Mouse (Mus musculus) adrenal gland, postnatal 36 days (tissue): ENCODE measurements around the gene Tmed2. TPM values are rescaled to one million over a fixed set of nuclear protein-coding genes. Genes with fewer than 3 reads are reported as not detected.
"Not testable (repeated sequence)": the region's sequence is repeated elsewhere in the genome, so short reads cannot be mapped to it uniquely, and the experiment has no call there.

ENCODE experiments used
- DNase-seq, 2 experiments: peaks; one replicate each; pipeline ENCODE4 v3.0.0; 2021; ENCODE audit warnings: mixed read lengths in 1 of 2
- total RNA-seq, 2 experiments: library from RNA; stranded (reverse); gene quantifications; 2 replicates each; pipeline ENCODE4 v1.2.3; 2021

The Tmed2 gene
- total RNA-seq, 2 experiments from 2014 or later: 226 to 241 TPM

DNA sequence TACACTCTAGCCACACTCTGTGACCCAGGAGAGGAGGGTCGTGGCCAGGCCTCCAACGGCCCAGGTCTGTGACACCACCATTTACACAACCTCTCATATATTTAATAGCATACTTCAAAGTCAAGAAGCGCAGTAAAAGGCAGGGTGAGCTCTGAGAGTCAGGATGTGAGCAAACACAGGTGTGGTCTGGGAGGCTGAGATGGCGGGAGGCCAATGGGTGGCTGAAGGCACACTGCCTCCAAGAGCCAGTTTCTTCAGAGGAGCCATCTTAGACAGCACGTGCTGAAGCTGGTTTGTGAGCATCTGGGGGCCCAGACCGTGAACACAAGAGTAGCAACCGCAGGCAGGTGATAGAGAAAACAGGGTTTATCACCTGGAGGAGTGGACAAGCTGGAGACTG lies 35.0 kb downstream of the Tmed2 start:
- no peak for DNase-seq

DNA sequence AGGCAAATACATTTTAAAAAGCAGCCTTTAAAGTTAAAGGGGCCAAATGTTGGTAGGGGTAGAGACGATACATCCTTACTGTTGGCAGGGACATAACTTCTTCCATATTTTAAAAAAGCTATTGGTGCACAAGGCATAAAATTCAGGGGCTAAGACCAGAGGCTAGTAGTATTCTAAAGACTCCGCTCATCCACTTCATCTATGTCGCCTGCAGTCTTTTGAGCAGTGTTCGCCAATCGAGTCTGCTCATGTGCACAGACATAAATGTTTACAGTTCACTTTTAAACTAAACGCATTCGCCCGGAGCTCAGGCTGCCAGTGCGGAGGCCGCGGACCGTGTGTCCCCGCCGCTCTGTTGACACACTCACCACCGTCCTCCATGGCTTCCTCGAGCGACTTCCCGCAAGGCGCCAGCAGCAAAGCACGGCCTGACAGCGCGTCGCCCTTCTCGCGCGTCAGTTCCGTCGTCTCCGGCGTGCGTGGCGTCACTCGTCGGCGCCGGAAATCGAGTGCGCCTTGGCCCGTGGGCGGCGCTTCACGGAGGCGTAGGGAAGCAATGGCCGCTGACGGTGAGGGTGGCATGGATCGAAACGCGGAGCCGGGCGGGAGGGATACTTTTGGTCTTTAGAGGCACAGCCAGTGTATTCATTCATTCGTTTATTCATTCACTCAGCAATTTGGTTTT lies 38.3 kb downstream of the Tmed2 start, which contains the start of the genes Eif2b1 and Gtf2h3:
Gene Eif2b1, minus strand, starts transcription at position 499 of the 685 bp plus-strand sequence.
Gene Gtf2h3, plus strand, starts transcription at position 508 of the 685 bp plus-strand sequence.
- peak; percentile 95 to 96 for DNase-seq

- peak; percentile 40 to 48 for DNase-seq
These were observed 42.0 kb downstream of the Tmed2 start for GRCm38 (mm10) chr5:124582515-124582914.

GRCm38 (mm10) chr5:124592768-124593167 lies 52.3 kb downstream of the Tmed2 start:
- no peak for DNase-seq

GRCm38 (mm10) chr5:124598224-124599174 lies 58.0 kb downstream of the Tmed2 start:
- DNase-seq: peak; percentile 95 to 96

DNA sequence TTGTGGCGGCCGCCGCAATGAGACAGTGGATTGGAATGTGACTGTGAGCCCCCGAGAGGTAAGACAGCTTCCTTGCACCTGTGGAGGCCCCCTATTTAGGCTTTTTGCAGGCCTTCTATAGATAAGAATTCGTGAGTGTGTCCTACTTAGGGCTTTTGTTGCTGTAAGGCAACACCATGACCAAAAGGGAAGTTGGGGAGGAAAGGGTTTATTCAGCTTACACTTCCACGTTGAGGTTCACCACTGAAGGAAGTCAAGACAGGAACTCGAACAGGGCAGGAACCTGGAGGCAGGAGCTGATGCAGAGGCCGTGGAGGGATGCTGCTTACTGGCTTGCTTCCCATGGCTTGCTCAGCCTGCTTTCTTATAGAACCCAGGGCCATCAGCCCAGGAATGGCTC lies 59.2 kb downstream of the Tmed2 start:
- DNase-seq: not testable (repeated sequence)

Other genes starting within 250 kb of the Tmed2 start
- gene Mphosph9, start 212.7 kb upstream of the Tmed2 start, total RNA-seq: 10 to 100 TPM in 1 of 2 experiments, 1 to 10 TPM in 1; 6.8 to 10.4 TPM
- gene 2810006K23Rik, start 212.6 kb upstream of the Tmed2 start, total RNA-seq: 10 to 100 TPM; 14.8 to 15.0 TPM
- 100 to 1,000 TPM; 155 to 187 TPM for gene Cdk2ap1, start 177.6 kb upstream of the Tmed2 start, total RNA-seq
- gene Sbno1, start 114.7 kb upstream of the Tmed2 start, total RNA-seq: 100 to 1,000 TPM in 1 of 2 experiments, 10 to 100 TPM in 1; 84.3 to 100 TPM
- gene Kmt5a, start 100.8 kb upstream of the Tmed2 start, total RNA-seq: 100 to 1,000 TPM; 172 to 188 TPM
- 10 to 100 TPM; 21.4 to 23.9 TPM for gene Rilpl2, start 62.3 kb upstream of the Tmed2 start, total RNA-seq
- gene Snrnp35, start 57.6 kb upstream of the Tmed2 start, total RNA-seq: 10 to 100 TPM; 19.4 to 20.5 TPM
- 10 to 100 TPM; 16.2 to 17.4 TPM for gene Rilpl1, start 9.3 kb upstream of the Tmed2 start, total RNA-seq
- gene Ddx55, start 12.2 kb downstream of the Tmed2 start, total RNA-seq: 10 to 100 TPM; 11.8 to 13.2 TPM
- gene Eif2b1, start 38.4 kb downstream of the Tmed2 start, total RNA-seq: 10 to 100 TPM; 43.6 to 55.3 TPM
- 10 to 100 TPM; 40.4 to 44.2 TPM for gene Gtf2h3, start 38.4 kb downstream of the Tmed2 start, total RNA-seq
- 10 to 100 TPM; 74.5 to 83.7 TPM for gene Atp6v0a2, start 87.9 kb downstream of the Tmed2 start, total RNA-seq
- 1 to 10 TPM in 1 of 2 experiments, under 1 TPM in 1; 0.69 to 2.8 TPM for gene Dnah10, start 184.4 kb downstream of the Tmed2 start, total RNA-seq